Mouse (Mus musculus) forebrain, embryonic 15.5 days (tissue): ENCODE measurements around the gene Fkbp2. TPM values are rescaled to one million over a fixed set of nuclear protein-coding genes. Genes with fewer than 3 reads are reported as not detected.
A peak's percentile ranks its signal among the peaks of the same experiment; 100 is the strongest.

Experiments
- ATAC-seq: fragments of 200-750 bp; cut with Nextera tagmentation; replicated peaks from 2 replicates; pipeline ENCODE4 v1.8.0; 2017; ENCODE audit warnings: mild to moderate bottlenecking, moderate TSS enrichment, moderate library complexity
- H3K27ac ChIP-seq: fragments of 300-500 bp; sonication (generic); replicated peaks from 2 replicates; pipeline ENCODE4 v1.5.1; 2015; ENCODE audit warnings: mild to moderate bottlenecking, inconsistent platforms
- H3K27me3 ChIP-seq: fragments of 300-500 bp; sonication (generic); 2 replicates; pipeline ENCODE4 v1.6.1; 2015; ENCODE audit warnings: inconsistent platforms
- H3K36me3 ChIP-seq: fragments of 300-500 bp; sonication (generic); 2 replicates; pipeline ENCODE4 v1.6.1; 2015; ENCODE audit warnings: mild to moderate bottlenecking, inconsistent platforms
- H3K4me1 ChIP-seq: fragments of 300-500 bp; sonication (generic); 2 replicates; pipeline ENCODE4 v1.6.1; 2015; ENCODE audit warnings: inconsistent platforms
- H3K4me2 ChIP-seq: fragments of 300-500 bp; sonication (generic); replicated peaks from 2 replicates; pipeline ENCODE4 v1.6.1; 2015; ENCODE audit warnings: mild to moderate bottlenecking, inconsistent platforms
- H3K4me3 ChIP-seq: fragments of 300-500 bp; sonication (generic); 2 replicates; pipeline ENCODE4 v1.5.1; 2015; ENCODE audit warnings: mild to moderate bottlenecking, inconsistent platforms
- H3K9ac ChIP-seq: fragments of 300-500 bp; sonication (generic); replicated peaks from 2 replicates; pipeline ENCODE4 v1.6.1; 2015; ENCODE audit warnings: mild to moderate bottlenecking, inconsistent platforms
- H3K9me3 ChIP-seq: fragments of 300-500 bp; sonication (generic); 2 replicates; pipeline ENCODE4 v1.6.1; 2016; ENCODE audit warnings: inconsistent platforms
- WGBS: fragments of 180-500 bp; shearing (Covaris S2); methylation state at CpG from one replicate; pipeline ENCODE4 v1.1.7; 2015; ENCODE audit warnings: mixed read lengths; 5-methylcytosine and 5-hydroxymethylcytosine counted together
- polyA plus RNA-seq: library from polyadenylated mRNA; unstranded; fragments of >200 nt; fragmentation: Nextera tagmentation; extraction: Ambion mirVana; gene quantifications from 2 replicates; pipeline ENCODE4 v1.2.1, GENCODE M21; 2015

The Fkbp2 gene
- polyA plus RNA-seq, 1 experiment from 2014 or later: 83.7 TPM

GRCm38 (mm10) chr19:6954046-6954445 lies 26.3 kb downstream of the Fkbp2 start:
- H3K9ac ChIP-seq: no peak overlapping the region
- no peak overlapping the region for H3K4me2 ChIP-seq
- H3K27me3 ChIP-seq: no peaks in the 10 kb centered on the region
- H3K36me3 ChIP-seq: no peaks in the 10 kb centered on the region
- H3K4me1 ChIP-seq: peaks cover 21% of the 10 kb centered on the region
- no peak for ATAC-seq
- H3K27ac ChIP-seq: no peak overlapping the region
- 46% methylated on average over 9 of the region's 9 CpGs for WGBS
- H3K4me3 ChIP-seq: no peak overlapping the region
- no peaks in the 10 kb centered on the region for H3K9me3 ChIP-seq

- Histone ChIP-seq H3K4me1 (peaks cover 21% of the 10 kb centered on the region), H3K27me3 (no peaks in the 10 kb centered on the region), H3K4me2 (peak overlapping the region; percentile 94), H3K4me3 (peak overlapping the region; percentile 63), H3K9me3 (no peaks in the 10 kb centered on the region), H3K9ac (peak overlapping the region; percentile 74), H3K36me3 (no peaks in the 10 kb centered on the region), H3K27ac (peak overlapping the region; percentile 95)
- WGBS: 14% methylated on average over 3 of the region's 3 CpGs
- no peak for ATAC-seq
Measured at GRCm38 (mm10) chr19:6952712-6953037, 27.6 kb downstream of the Fkbp2 start.

- Histone ChIP-seq H3K4me2 (peak overlapping the region; percentile 94), H3K36me3 (peaks cover under 1% of the 10 kb centered on the region; the same call in 1 of the 2 replicates), H3K4me1 (peaks cover 21% of the 10 kb centered on the region), H3K9ac (peak overlapping the region; percentile 74), H3K9me3 (no peaks in the 10 kb centered on the region), H3K27me3 (no peaks in the 10 kb centered on the region), H3K4me3 (peak overlapping the region; percentile 63), H3K27ac (peak overlapping the region; percentile 95)
- ATAC-seq: peak; percentile 11
- WGBS: 2% methylated on average over 31 of the region's 31 CpGs
Measured at GRCm38 (mm10) chr19:6951994-6952711, 28.1 kb downstream of the Fkbp2 start.

GRCm38 (mm10) chr19:6951381-6951968 lies 28.8 kb downstream of the Fkbp2 start:
- Histone ChIP-seq H3K4me3 (peak overlapping the region; percentile 63), H3K36me3 (peaks cover 2% of the 10 kb centered on the region; the same call in 1 of the 2 replicates)
- WGBS: under 1% methylated on average over 35 of the region's 35 CpGs

GRCm38 (mm10) chr19:6950613-6951153 lies 29.6 kb downstream of the Fkbp2 start:
- ATAC-seq: peak; percentile 57
- WGBS: under 1% methylated on average over 28 of the region's 28 CpGs
- H3K9ac ChIP-seq: peak overlapping the region; percentile 74

More at GRCm38 (mm10) chr19:6951381-6951968, 28.8 kb downstream of the Fkbp2 start:
- peak overlapping the region; percentile 95 for H3K27ac ChIP-seq
- peak; percentile 85 for ATAC-seq
- H3K9me3 ChIP-seq: no peaks in the 10 kb centered on the region
- H3K9ac ChIP-seq: peak overlapping the region; percentile 74
- H3K4me1 ChIP-seq: peaks cover 21% of the 10 kb centered on the region
- H3K4me2 ChIP-seq: peak overlapping the region; percentile 94
- H3K27me3 ChIP-seq: no peaks in the 10 kb centered on the region

GRCm38 (mm10) chr19:6949951-6950350 lies 30.4 kb downstream of the Fkbp2 start:
- Histone ChIP-seq H3K4me3 (peak overlapping the region; percentile 63), H3K4me1 (peaks cover 21% of the 10 kb centered on the region), H3K36me3 (peaks cover 6% of the 10 kb centered on the region; the same call in 1 of the 2 replicates), H3K27me3 (no peaks in the 10 kb centered on the region), H3K9me3 (no peaks in the 10 kb centered on the region), H3K4me2 (peak overlapping the region; percentile 94), H3K27ac (peak overlapping the region; percentile 95), H3K9ac (peak overlapping the region; percentile 74)
- ATAC-seq: no peak
- WGBS: 52% methylated on average over 5 of the region's 5 CpGs

More at GRCm38 (mm10) chr19:6950613-6951153, 29.6 kb downstream of the Fkbp2 start:
- H3K4me2 ChIP-seq: peak overlapping the region; percentile 94
- peaks cover 3% of the 10 kb centered on the region; the same call in 1 of the 2 replicates for H3K36me3 ChIP-seq
- no peaks in the 10 kb centered on the region for H3K27me3 ChIP-seq
- H3K27ac ChIP-seq: peak overlapping the region; percentile 95
- no peaks in the 10 kb centered on the region for H3K9me3 ChIP-seq
- peaks cover 21% of the 10 kb centered on the region for H3K4me1 ChIP-seq
- H3K4me3 ChIP-seq: peak overlapping the region; percentile 63

GRCm38 (mm10) chr19:6949532-6949931 lies 30.8 kb downstream of the Fkbp2 start:
- Histone ChIP-seq H3K4me2 (no peak overlapping the region), H3K9me3 (no peaks in the 10 kb centered on the region), H3K4me1 (peaks cover 21% of the 10 kb centered on the region), H3K36me3 (peaks cover 6% of the 10 kb centered on the region; the same call in 1 of the 2 replicates), H3K9ac (no peak overlapping the region), H3K4me3 (no peak overlapping the region), H3K27ac (no peak overlapping the region), H3K27me3 (no peaks in the 10 kb centered on the region)
- ATAC-seq: no peak
- WGBS: 90% methylated on average over 5 of the region's 5 CpGs

- no peak overlapping the region for H3K27ac ChIP-seq
- WGBS: 77% methylated on average over 4 of the region's 4 CpGs
- no peak overlapping the region for H3K9ac ChIP-seq
- no peaks in the 10 kb centered on the region for H3K9me3 ChIP-seq
- peaks cover 23% of the 10 kb centered on the region for H3K4me1 ChIP-seq
- ATAC-seq: no peak
- no peak overlapping the region for H3K4me3 ChIP-seq
- no peaks in the 10 kb centered on the region for H3K27me3 ChIP-seq
- H3K36me3 ChIP-seq: peaks cover 6% of the 10 kb centered on the region; the same call in 1 of the 2 replicates
- H3K4me2 ChIP-seq: no peak overlapping the region
Measured at GRCm38 (mm10) chr19:6948186-6948585, 32.1 kb downstream of the Fkbp2 start.

- Histone ChIP-seq H3K4me3 (no peak overlapping the region), H3K9me3 (no peaks in the 10 kb centered on the region), H3K4me2 (no peak overlapping the region), H3K27me3 (no peaks in the 10 kb centered on the region), H3K9ac (no peak overlapping the region), H3K27ac (no peak overlapping the region), H3K36me3 (peaks cover 6% of the 10 kb centered on the region; the same call in 1 of the 2 replicates), H3K4me1 (peaks cover 25% of the 10 kb centered on the region)
- WGBS: 51% methylated on average over 4 of the region's 4 CpGs
- ATAC-seq: no peak
Measured at GRCm38 (mm10) chr19:6947742-6948141, 32.6 kb downstream of the Fkbp2 start.

- Histone ChIP-seq H3K9me3 (no peaks in the 10 kb centered on the region), H3K4me1 (peaks cover 35% of the 10 kb centered on the region), H3K27me3 (no peaks in the 10 kb centered on the region), H3K36me3 (peaks cover 6% of the 10 kb centered on the region; the same call in 1 of the 2 replicates), H3K27ac (no peak overlapping the region), H3K4me3 (no peak overlapping the region), H3K4me2 (no peak overlapping the region), H3K9ac (no peak overlapping the region)
- ATAC-seq: no peak
- WGBS: 94% methylated on average over 6 of the region's 6 CpGs
Measured at GRCm38 (mm10) chr19:6943709-6944108, 36.6 kb downstream of the Fkbp2 start.

GRCm38 (mm10) chr19:6942764-6943163 lies 37.5 kb downstream of the Fkbp2 start:
- no peak for ATAC-seq
- WGBS: 24% methylated on average over 5 of the region's 5 CpGs
- H3K27me3 ChIP-seq: no peaks in the 10 kb centered on the region
- H3K9me3 ChIP-seq: no peaks in the 10 kb centered on the region
- peak overlapping the region; percentile 77 for H3K4me3 ChIP-seq
- peak overlapping the region; percentile 91 for H3K27ac ChIP-seq
- peak overlapping the region; percentile 90 for H3K9ac ChIP-seq
- H3K4me2 ChIP-seq: peak overlapping the region; percentile 93
- H3K4me1 ChIP-seq: peaks cover 42% of the 10 kb centered on the region
- peaks cover 6% of the 10 kb centered on the region; the same call in 1 of the 2 replicates for H3K36me3 ChIP-seq

GRCm38 (mm10) chr19:6942249-6942691 lies 38.0 kb downstream of the Fkbp2 start, which contains the start of gene Gpr137:
Gene Gpr137, minus strand, starts transcription at chr19:6942480.
- H3K9ac ChIP-seq: peak within 1 kb of the TSS; percentile 90
- ATAC-seq: peak; percentile 82
- no peaks in the 10 kb centered on the region for H3K27me3 ChIP-seq
- peak within 1 kb of the TSS; percentile 93 for H3K4me2 ChIP-seq
- peaks cover 42% of the 10 kb centered on the region for H3K4me1 ChIP-seq
- peak within 1 kb of the TSS; percentile 77 for H3K4me3 ChIP-seq
- peaks cover 6% of the 10 kb centered on the region; the same call in 1 of the 2 replicates for H3K36me3 ChIP-seq
- no peaks in the 10 kb centered on the region for H3K9me3 ChIP-seq
- H3K27ac ChIP-seq: peak within 1 kb of the TSS; percentile 91
- under 1% methylated on average over 27 of the region's 27 CpGs for WGBS
